Mouse (Mus musculus) heart, adult 2 months (tissue): ENCODE data around the gene Olfr1395.

Experiments used
- CTCF ChIP-seq: fragments of 200-600 bp; IDR thresholded peaks from 2 replicates; pipeline ENCODE4 v1.8.1; 2022; ENCODE audit warnings: antibody characterized with exemption, mild to moderate bottlenecking, moderate library complexity
- EP300 ChIP-seq: fragments of 200-500 bp; IDR thresholded peaks from 2 replicates; pipeline ENCODE4 v1.6.1; 2011; ENCODE audit warnings: low read depth, low read length, control low read depth; ENCODE audit not compliant: insufficient read depth
- POLR2A ChIP-seq: fragments of 200-500 bp; IDR thresholded peaks from 2 replicates; pipeline ENCODE4 v1.6.1; 2011; ENCODE audit warnings: mild to moderate bottlenecking, low read depth, low read length, control low read depth; ENCODE audit not compliant: insufficient read depth

DNA sequence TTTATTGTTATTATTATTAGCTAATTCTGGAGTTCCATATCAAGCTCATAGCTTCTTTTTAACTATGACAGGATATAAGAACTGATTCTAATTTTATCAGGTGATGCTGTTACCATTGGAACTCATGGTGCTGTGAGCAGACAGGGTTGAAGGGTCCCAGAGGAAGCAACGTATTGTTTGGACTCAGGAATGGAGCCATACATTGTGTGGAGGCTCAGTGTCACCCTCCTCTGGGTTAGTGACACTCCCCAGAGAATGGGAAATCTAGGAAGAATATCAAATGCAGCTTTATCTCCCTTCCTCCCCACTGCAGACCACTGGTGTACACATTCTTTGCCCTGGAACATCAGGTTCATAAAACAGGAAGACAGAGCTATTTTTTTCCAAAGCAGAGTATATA lies 41.1 kb downstream of the Olfr1395 start:
- TF ChIP-seq CTCF = no peak
- no peak for TF ChIP-seq POLR2A
- no peak for TF ChIP-seq EP300
